ENCODE assay signal across 20 mouse cellular contexts in genomic region chr9:37365706-37366105, GRCm38 (mm10). TPM values are rescaled to one million over a fixed set of nuclear protein-coding genes. Genes with fewer than 3 reads are reported as not detected.
DNase-seq lines count a peak whose midpoint lies in the region; ATAC-seq lines count a peak whose summit lies in the region.
"Had no signal": no experiment of that assay in that cellular context is flagged by ENCODE, and none has a peak within 500 bp of the region (broad histone marks: within the 10 kb centered on the region; RNA-seq: fewer than 3 reads in every experiment).

No protein-coding gene starts in this region.

- H3K4me3 ChIP-seq in kidney, embryonic 14.5 days (ENCODE audit: low read length) = no peak overlapping the region
- H3K4me3 ChIP-seq: gastrocnemius, adult 2 months; limb, embryonic 10.5 days; megakaryocyte, embryonic 14.5 days had no signal

- peaks cover 3% of the 10 kb centered on the region; the same call in 1 of the 2 replicates for H3K27me3 ChIP-seq in kidney, embryonic 14.5 days (ENCODE audit: control insufficient read depth, insufficient read depth, low read length)
- H3K27me3 ChIP-seq: CH12.LX had no signal

- H3K4me2 ChIP-seq in kidney, embryonic 14.5 days (replicated peaks; ENCODE audit: low read depth, low read length) = no peak overlapping the region

- no peaks in the 10 kb centered on the region for H3K36me3 ChIP-seq in kidney, embryonic 14.5 days (ENCODE audit: control insufficient read depth, insufficient read depth, low read length)
- H3K36me3 ChIP-seq: limb, embryonic 10.5 days had no signal

- H3K27ac ChIP-seq in kidney, embryonic 14.5 days (ENCODE audit: low read depth, low read length) = no peak overlapping the region
- H3K27ac ChIP-seq: gastrocnemius, adult 2 months; limb, embryonic 10.5 days; liver, embryonic 14.5 days had no signal

- no peaks in the 10 kb centered on the region for H3K9me3 ChIP-seq in kidney, embryonic 14.5 days (ENCODE audit: control insufficient read depth, low read length)
- H3K9me3 ChIP-seq: limb, embryonic 10.5 days; megakaryocyte, embryonic 14.5 days had no signal

- DNase-seq in adrenal gland, adult (ENCODE audit: inconsistent age in 2 of 2, low spot score in 1 of 2) = peak; percentile 52 to 72
- no peak for DNase-seq in adrenal gland, postnatal 25 days
- DNase-seq in kidney, postnatal 14 days = peak; percentile 39
- peak; percentile 28 for DNase-seq in 3134 (ENCODE audit: extremely low read depth, insufficient read length, low spot score)
- DNase-seq in brain, adult 2 months (ENCODE audit: low read depth, low spot score) = peak; percentile 19
- DNase-seq in spleen, postnatal 10 days (ENCODE audit: low spot score in 2 of 2) = no peak
- no peak for DNase-seq in layer of hippocampus, adult 9-10 months (ENCODE audit: low spot score)
- DNase-seq: cerebellum, adult 18-20 months; cerebellum, postnatal 36 days; gastrocnemius, adult 2 months; heart, adult 18-20 months; lung, postnatal 10 days; thymus, postnatal 25 days had no signal

- H3K4me1 ChIP-seq in kidney, embryonic 14.5 days (ENCODE audit: control insufficient read depth, insufficient read depth, low read length) = no peaks in the 10 kb centered on the region
- H3K4me1 ChIP-seq: limb, embryonic 10.5 days had no signal

- H3K9ac ChIP-seq in kidney, embryonic 14.5 days (ENCODE audit: low read depth, low read length) = no peak overlapping the region
- H3K9ac ChIP-seq: liver, embryonic 14.5 days had no signal

- WGBS in kidney, embryonic 14.5 days = 72% methylated on average over 5 of the region's 5 CpGs

- ATAC-seq in kidney, embryonic 14.5 days (ENCODE audit: low FRiP score, low TSS enrichment) = no peak
- ATAC-seq: forebrain, embryonic 14.5 days; midbrain, embryonic 16.5 days had no signal

RNA-seq across cellular contexts. Expression of gene Hepacam, which starts 1.4 kb away (rescaled TPM):
- 0.18 TPM in 1 of 2 replicates, not detected in the other for total RNA-seq in adrenal gland, postnatal 25 days (2021)
- polyA plus RNA-seq in kidney, embryonic 14.5 days (2014; fragmentation: Nextera tagmentation; extraction: Ambion mirVana) = not detected in 2 replicates
- polyA plus RNA-seq: liver, embryonic 14.5 days had no signal

RNA-seq across cellular contexts. Expression of gene Ccdc15, which starts 17.5 kb away (rescaled TPM):
- 3.9 and 4.6 TPM in 2 replicates for total RNA-seq in adrenal gland, postnatal 25 days (2021)
- 5.8 and 8.2 TPM in 2 replicates for polyA plus RNA-seq in kidney, embryonic 14.5 days (2014; fragmentation: Nextera tagmentation; extraction: Ambion mirVana)

RNA-seq across cellular contexts. Expression of gene Robo4, which starts 36.0 kb away (rescaled TPM):
- total RNA-seq in adrenal gland, postnatal 25 days (2021) = 22.8 and 32.7 TPM in 2 replicates
- polyA plus RNA-seq in kidney, embryonic 14.5 days (2014; fragmentation: Nextera tagmentation; extraction: Ambion mirVana) = 10.5 and 11.9 TPM in 2 replicates
- total RNA-seq: CH12.LX had no signal

Comparison
In these comparisons a context has a peak if more than half of its experiments do, and no peak if none do; other contexts are left out.
1. DNase-seq: peak in adrenal gland, adult (2 of 2), kidney, postnatal 14 days (single experiment), 3134 (single experiment) and brain, adult 2 months (single experiment); none in adrenal gland, postnatal 25 days (single experiment), spleen, postnatal 10 days (0 of 2) and layer of hippocampus, adult 9-10 months (single experiment).